In the genomic region with DNA sequence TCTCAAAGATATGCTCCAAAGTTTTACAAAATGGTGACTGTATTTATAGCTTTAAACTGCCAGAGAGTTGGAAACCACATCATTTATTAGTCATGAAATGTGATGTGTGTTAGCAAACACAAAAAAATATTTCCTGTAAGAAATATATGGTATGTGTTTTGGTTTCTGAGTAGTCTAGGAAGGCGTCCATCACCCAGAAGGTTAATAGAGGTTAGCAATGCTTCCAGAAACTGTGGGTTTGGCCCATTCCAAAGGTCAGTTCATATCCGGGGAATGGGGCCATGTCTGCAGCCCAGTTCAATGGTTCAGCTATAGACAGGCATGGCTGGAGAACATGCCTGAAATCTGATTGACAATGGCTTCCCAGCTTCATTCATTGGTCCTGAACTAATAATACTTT, we compare ENCODE assay signal across 23 mouse cellular contexts.
"Had no signal": no experiment of that assay in that cellular context is flagged by ENCODE, and none has a peak within 500 bp of the region (broad histone marks: within the 10 kb centered on the region; RNA-seq: fewer than 3 reads in every experiment).

No protein-coding gene starts in this region.

- H3K4me2 ChIP-seq: heart, embryonic 12.5 days; hindbrain, embryonic 12.5 days; hindbrain, embryonic 14.5 days; intestine, embryonic 15.5 days; limb, embryonic 12.5 days; liver, embryonic 11.5 days; liver, embryonic 13.5 days; liver, embryonic 15.5 days had no signal

- H3K4me3 ChIP-seq: heart, adult 2 months; heart, embryonic 12.5 days; hindbrain, embryonic 10.5 days; hindbrain, embryonic 12.5 days; intestine, embryonic 15.5 days; layer of hippocampus, adult 2 months; left cerebral cortex, adult 2 months; limb, embryonic 10.5 days; limb, embryonic 12.5 days; liver, embryonic 13.5 days; liver, embryonic 15.5 days had no signal

- H3K4me1 ChIP-seq: hindbrain, embryonic 10.5 days; hindbrain, embryonic 12.5 days; intestine, embryonic 15.5 days; limb, embryonic 10.5 days; limb, embryonic 12.5 days; liver, embryonic 13.5 days; liver, embryonic 15.5 days had no signal

- ATAC-seq: hindbrain, embryonic 16.5 days; inflammation-experienced regulatory T-cells, adult 6 months; intestine, embryonic 15.5 days; intestine, postnatal 0 days had no signal

- DNase-seq: gastrocnemius, postnatal 14 days; gastrocnemius, postnatal 36 days; heart, adult 11 months; heart, adult 2 months; heart, postnatal 10 days; heart, postnatal 4 days; liver; liver, embryonic 13.5 days; lung, adult 18-20 months had no signal

- H3K9me3 ChIP-seq: heart, embryonic 12.5 days; hindbrain, embryonic 10.5 days; hindbrain, embryonic 12.5 days; intestine, embryonic 15.5 days; limb, embryonic 10.5 days; limb, embryonic 12.5 days; liver, embryonic 13.5 days; liver, embryonic 15.5 days had no signal

- H3K36me3 ChIP-seq: heart, embryonic 12.5 days; hindbrain, embryonic 10.5 days; hindbrain, embryonic 12.5 days; intestine, embryonic 15.5 days; limb, embryonic 10.5 days; limb, embryonic 12.5 days; liver, embryonic 13.5 days; liver, embryonic 15.5 days had no signal

- H3K9ac ChIP-seq: heart, embryonic 12.5 days; hindbrain, embryonic 12.5 days; hindbrain, embryonic 14.5 days; intestine, embryonic 15.5 days; limb, embryonic 12.5 days; liver, embryonic 13.5 days; liver, embryonic 15.5 days had no signal

- H3K27ac ChIP-seq: heart, adult 2 months; hindbrain, embryonic 10.5 days; hindbrain, embryonic 12.5 days; hindbrain, embryonic 14.5 days; intestine, embryonic 15.5 days; layer of hippocampus, adult 2 months; left cerebral cortex, adult 2 months; limb, embryonic 10.5 days; limb, embryonic 12.5 days; liver, embryonic 13.5 days; liver, embryonic 15.5 days had no signal

- H3K27me3 ChIP-seq: heart, embryonic 12.5 days; hindbrain, embryonic 12.5 days; intestine, embryonic 15.5 days; limb, embryonic 12.5 days; liver, embryonic 13.5 days; liver, embryonic 15.5 days had no signal
